Comparison of ENCODE assay signal across 9 mouse cellular contexts in genomic region chr4:154390333-154391080, GRCm38 (mm10). TPM values are rescaled to one million over a fixed set of nuclear protein-coding genes. Genes with fewer than 3 reads are reported as not detected.
DNase-seq lines count a peak whose midpoint lies in the region; ATAC-seq and TF ChIP-seq lines count a peak whose summit lies in the region.
"Had no signal": no experiment of that assay in that cellular context is flagged by ENCODE, and none has a peak within 500 bp of the region (broad histone marks: within the 10 kb centered on the region; RNA-seq: fewer than 3 reads in every experiment).

No protein-coding gene starts in this region.

- H3K27me3 ChIP-seq in heart, embryonic 15.5 days: peaks cover 7% of the 10 kb centered on the region; the same call in 1 of the 2 replicates
- H3K27me3 ChIP-seq in forebrain, postnatal 0 days (ENCODE audit: insufficient read depth, low read length): no peaks in the 10 kb centered on the region
- H3K27me3 ChIP-seq in neural tube, embryonic 15.5 days (replicated peaks): peaks cover 10% of the 10 kb centered on the region

- H3K9ac ChIP-seq in heart, embryonic 15.5 days: 0 out of 2 replicates have a peak overlapping the region, but pooled peaks have one; percentile 10
- H3K9ac ChIP-seq in forebrain, postnatal 0 days: no peak overlapping the region; the same call in 1 of the 2 replicates
- peak overlapping the region; percentile 8; the same call in 1 of the 2 replicates for H3K9ac ChIP-seq in neural tube, embryonic 15.5 days (replicated peaks)

- H3K4me3 ChIP-seq in heart, embryonic 15.5 days: no peak overlapping the region
- H3K4me3 ChIP-seq in forebrain, postnatal 0 days (ENCODE audit: low read depth, low read length): no peak overlapping the region
- no peak overlapping the region for H3K4me3 ChIP-seq in neural tube, embryonic 15.5 days (replicated peaks)

- no peak for TF ChIP-seq CTCF in forebrain, postnatal 0 days (IDR thresholded peaks at IDR 0.05; ENCODE audit: low read depth)

- H3K36me3 ChIP-seq in heart, embryonic 15.5 days: no peaks in the 10 kb centered on the region
- H3K36me3 ChIP-seq in forebrain, postnatal 0 days (ENCODE audit: insufficient read depth): no peaks in the 10 kb centered on the region
- H3K36me3 ChIP-seq in neural tube, embryonic 15.5 days: no peaks in the 10 kb centered on the region

- WGBS in heart, embryonic 15.5 days: 36% methylated on average over 20 of the region's 20 CpGs
- WGBS in forebrain, postnatal 0 days: 13% methylated on average over 20 of the region's 20 CpGs
- WGBS in neural tube, embryonic 15.5 days: 8% methylated on average over 20 of the region's 20 CpGs

- DNase-seq in heart, postnatal 14 days: no peak
- DNase-seq in brain, adult 2 months (ENCODE audit: low read depth, low spot score): peak; percentile 29
- DNase-seq in forebrain, postnatal 0 days: peak; percentile 59
- peak; percentile 53 to 54 for DNase-seq in layer of hippocampus, postnatal 10 days (ENCODE audit: low spot score in 2 of 2)
- DNase-seq in thymus, adult 18-20 months: no peak
- no peak for DNase-seq in cerebellum, postnatal 36 days

- H3K4me2 ChIP-seq in heart, embryonic 15.5 days: no peak overlapping the region
- H3K4me2 ChIP-seq in forebrain, postnatal 0 days (ENCODE audit: low read depth): no peak overlapping the region
- H3K4me2 ChIP-seq in neural tube, embryonic 15.5 days: no peak overlapping the region

- H3K4me1 ChIP-seq in heart, embryonic 15.5 days (replicated peaks): peaks cover 78% of the 10 kb centered on the region
- 0 out of 2 replicates have a peak, but pooled peaks cover 8% of the 10 kb centered on the region for H3K4me1 ChIP-seq in forebrain, postnatal 0 days (ENCODE audit: insufficient read depth)
- peaks cover 48% of the 10 kb centered on the region for H3K4me1 ChIP-seq in neural tube, embryonic 15.5 days

- H3K9me3 ChIP-seq in heart, embryonic 15.5 days (replicated peaks): no peaks in the 10 kb centered on the region
- no peaks in the 10 kb centered on the region for H3K9me3 ChIP-seq in forebrain, postnatal 0 days (ENCODE audit: low read length)
- no peaks in the 10 kb centered on the region for H3K9me3 ChIP-seq in neural tube, embryonic 15.5 days (replicated peaks)

- intact Hi-C loops in heart, postnatal 14 days (cut with DNase I): loop anchor here (2.0 to 5.0 kb wide), 2 partner anchors 62 to 112 kb away; no protein-coding TSS in a partner anchor

- no peak for ATAC-seq in heart, embryonic 15.5 days (replicated peaks; ENCODE audit: insufficient number of reproducible peaks, insufficient read depth, low FRiP score, low read depth)
- peak; percentile 43 for ATAC-seq in forebrain, postnatal 0 days
- ATAC-seq in neural tube, embryonic 15.5 days (ENCODE audit: low FRiP score): peak; percentile 62; the same call in 1 of the 2 replicates

- H3K27ac ChIP-seq in heart, embryonic 15.5 days: peak overlapping the region; percentile 7; the same call in 1 of the 2 replicates
- peak overlapping the region; percentile 50 for H3K27ac ChIP-seq in forebrain, postnatal 0 days (ENCODE audit: low read depth, low read length)
- peak overlapping the region; percentile 6; the same call in 1 of the 2 replicates for H3K27ac ChIP-seq in neural tube, embryonic 15.5 days (replicated peaks)

RNA-seq across cellular contexts. Expression of gene B230104I21Rik, which starts 54.6 kb away (rescaled TPM):
- polyA plus RNA-seq in heart, embryonic 15.5 days (2015; fragmentation: Nextera tagmentation; extraction: Ambion mirVana): not detected in 2 replicates
- not detected for total RNA-seq in heart, postnatal 14 days (2021)
- 0.54 and 0.90 TPM in 2 replicates for total RNA-seq in forebrain, postnatal 0 days (2014; rRNA removed)
- not detected in 2 replicates for polyA plus RNA-seq in forebrain, postnatal 0 days (2015; fragmentation: Nextera tagmentation; extraction: Ambion mirVana)
- total RNA-seq in layer of hippocampus, postnatal 10 days (2021): under 1 TPM in 1 of 2 experiments, not detected in 1; 0.40 TPM
- not detected in 2 replicates for polyA plus RNA-seq in neural tube, embryonic 15.5 days (2015; fragmentation: Nextera tagmentation; extraction: Ambion mirVana)
- total RNA-seq: ES-E14 had no signal

Comparison
In these comparisons a context has a peak if more than half of its experiments do, and no peak if none do; other contexts are left out.
1. DNase-seq: peak in brain, adult 2 months (single experiment), forebrain, postnatal 0 days (single experiment) and layer of hippocampus, postnatal 10 days (2 of 2); none in heart, postnatal 14 days (0 of 2), thymus, adult 18-20 months (0 of 2) and cerebellum, postnatal 36 days (0 of 2).
2. Peak in every context shown above with its lines, with median percentiles within 50 percentile points of each other: H3K27ac ChIP-seq.